Mouse (Mus musculus): ENCODE data around the gene Dstn. TPM values are rescaled to one million over a fixed set of nuclear protein-coding genes. Genes with fewer than 3 reads are reported as not detected.

The Dstn gene
- polyA plus RNA-seq, 2 experiments from 2014 or later, result 26.4 to 27.2 TPM

DNA sequence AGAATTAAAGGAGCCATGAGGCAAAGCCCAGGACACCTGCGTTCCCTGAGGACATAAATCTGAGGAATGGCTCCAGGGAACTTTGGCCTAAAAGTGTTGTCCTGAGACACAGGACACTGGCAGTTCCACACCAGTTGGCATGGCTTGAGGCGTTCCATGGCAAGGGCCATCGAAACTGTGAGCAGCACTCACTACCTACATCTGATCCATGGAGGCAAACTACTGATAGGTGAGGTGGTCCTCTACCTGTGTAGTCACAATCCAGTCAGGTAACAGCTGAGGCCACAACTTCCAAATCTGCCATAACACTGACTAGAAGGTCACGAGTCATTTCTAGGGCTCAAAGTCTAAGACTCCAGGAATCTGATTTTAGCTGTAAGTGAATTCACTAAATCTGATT is 40.6 kb downstream of the Dstn start:
- no peak for ATAC-seq

DNA sequence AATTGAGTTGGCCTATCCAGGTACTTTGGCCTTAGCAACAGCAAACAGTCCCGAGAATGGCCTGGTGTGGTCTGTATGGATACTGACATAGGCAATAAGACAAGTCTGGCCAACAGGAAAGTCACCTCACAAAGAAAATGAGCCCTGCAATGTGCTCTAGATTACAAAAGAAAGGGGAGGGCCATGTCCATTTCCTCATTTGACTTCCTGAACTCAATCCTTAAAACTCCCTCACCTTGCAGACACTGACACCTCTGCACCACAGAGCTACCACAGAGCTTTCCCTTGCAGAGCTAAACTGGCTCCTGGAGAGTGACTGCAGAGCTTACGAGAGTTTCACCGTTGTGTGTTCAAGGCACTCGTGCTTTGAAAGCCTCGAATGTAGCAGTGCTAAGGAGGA is 47.1 kb downstream of the Dstn start:
- ATAC-seq, result no peak

- ATAC-seq, result no peak
These were observed 48.2 kb downstream of the Dstn start for GRCm38 (mm10) chr2:143963318-143963717.

- ATAC-seq, result no peak
These were observed 54.1 kb downstream of the Dstn start for GRCm38 (mm10) chr2:143969260-143969659.

DNA sequence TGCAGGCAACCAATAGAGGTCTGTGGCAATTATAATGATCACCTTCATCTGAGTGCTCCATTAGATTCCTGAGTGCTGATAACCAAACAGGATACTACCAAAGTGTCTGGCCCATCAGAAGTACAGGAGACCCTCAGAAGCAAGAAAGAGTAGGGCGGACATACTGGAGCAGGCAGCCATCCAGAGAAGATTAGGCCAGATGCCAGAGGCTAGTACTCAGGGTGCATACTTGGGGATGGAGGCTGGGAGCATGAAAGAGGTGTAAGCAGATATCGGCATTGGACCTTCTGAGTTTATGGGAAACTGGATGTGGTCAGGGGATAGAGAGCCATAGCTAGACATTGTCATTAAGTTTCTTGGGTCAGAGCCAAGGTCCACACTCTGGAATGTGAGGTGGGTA is 55.7 kb downstream of the Dstn start:
- no peak for ATAC-seq

DNA sequence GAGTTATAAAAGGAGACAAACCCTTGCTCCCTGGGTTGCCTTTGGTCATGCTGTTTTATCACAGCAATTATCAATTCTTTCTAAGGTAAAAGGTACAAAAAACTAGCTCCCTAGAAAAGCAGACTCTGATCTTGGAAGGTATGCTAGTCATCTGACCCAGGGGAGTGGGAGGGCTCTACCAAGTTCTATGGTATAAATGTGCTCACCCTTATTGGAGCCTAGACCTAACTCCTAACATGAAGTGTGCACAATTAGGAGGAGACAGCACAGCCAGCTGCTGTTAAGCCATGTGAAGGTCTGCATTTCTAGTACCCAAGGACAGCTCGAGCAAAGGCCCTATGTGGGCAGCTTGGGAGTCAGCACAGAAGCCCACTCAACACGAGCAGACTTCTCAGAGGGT is 56.8 kb downstream of the Dstn start:
- ATAC-seq, result no peak

DNA sequence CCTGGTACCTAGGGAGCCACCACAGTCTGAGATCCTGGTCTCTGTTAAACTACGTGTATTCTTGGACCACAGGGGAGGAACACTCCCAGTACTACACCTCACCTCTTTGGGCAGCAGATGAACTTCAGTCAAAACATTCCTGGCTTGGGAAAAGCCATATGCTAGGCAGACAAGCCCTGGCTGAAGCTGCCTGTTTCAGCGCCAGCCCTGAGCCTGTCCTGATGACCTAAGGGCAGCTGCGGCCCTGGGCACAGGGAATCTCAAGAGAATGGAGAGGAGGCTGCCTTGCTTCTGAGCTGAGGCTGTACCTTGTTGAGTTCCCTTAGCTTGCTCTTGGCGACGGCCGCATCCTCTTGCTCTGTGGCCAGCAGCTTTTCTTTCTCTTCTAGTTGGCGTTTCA is 58.0 kb downstream of the Dstn start:
- ATAC-seq, result no peak

DNA sequence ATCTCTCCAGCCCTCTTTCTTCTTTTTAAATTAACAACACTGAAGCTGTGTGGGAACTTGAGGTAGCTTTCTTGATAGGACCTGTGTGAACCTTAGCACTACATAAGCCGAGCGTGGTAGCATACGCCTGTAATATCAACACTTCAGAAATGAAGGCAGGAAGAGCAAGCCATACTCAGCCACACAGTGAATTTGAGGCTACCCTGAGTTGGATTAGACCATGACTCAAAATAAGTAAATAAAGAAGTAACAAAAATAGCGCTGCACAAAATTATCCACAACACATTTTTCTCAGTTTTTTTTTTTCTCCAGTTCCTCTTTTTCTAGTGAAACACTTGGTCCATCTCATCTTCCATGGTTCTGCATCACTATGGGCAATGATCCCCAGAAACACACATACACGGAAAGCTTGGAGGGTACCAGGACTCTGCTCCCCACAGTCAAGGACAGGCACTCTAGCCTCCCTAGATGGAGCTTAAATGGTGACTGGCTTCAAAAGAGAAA is 60.1 kb downstream of the Dstn start:
- no peak for ATAC-seq

GRCm38 (mm10) chr2:143978444-143979147 is 63.5 kb downstream of the Dstn start:
- no peak for ATAC-seq

DNA sequence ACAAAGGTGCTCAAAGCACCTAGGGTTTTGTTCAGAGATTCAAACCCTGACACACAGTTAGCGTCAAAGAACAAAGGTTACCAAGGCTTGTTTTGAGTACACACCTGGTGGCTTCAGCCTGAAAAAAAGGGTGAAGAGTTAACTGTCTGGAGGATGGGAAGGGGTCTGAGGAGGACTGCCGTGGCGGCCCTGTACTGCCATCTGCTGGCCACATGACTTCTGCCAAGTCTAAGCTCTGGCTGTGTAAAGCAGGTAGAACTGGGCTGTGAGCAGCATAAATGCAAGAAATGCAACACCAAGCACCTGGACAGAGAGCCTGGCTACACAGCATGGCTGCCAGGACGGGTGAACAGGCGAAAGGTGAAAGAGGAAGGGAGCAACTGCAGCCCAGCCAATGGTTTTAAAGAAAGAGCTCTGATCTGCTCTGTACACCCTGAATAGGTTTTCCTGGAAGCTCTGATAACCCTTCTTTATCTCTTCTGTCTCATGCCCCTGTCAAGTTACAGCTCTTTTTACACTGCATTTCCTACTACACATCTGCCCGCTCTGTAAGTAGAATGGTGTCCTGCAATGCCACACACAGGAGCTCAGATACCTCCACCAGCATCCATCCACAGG is 65.8 kb downstream of the Dstn start:
- peak; percentile 67 for ATAC-seq

- no peak for ATAC-seq
These were observed 67.0 kb downstream of the Dstn start for GRCm38 (mm10) chr2:143982152-143982551.

GRCm38 (mm10) chr2:143982901-143983300 is 67.8 kb downstream of the Dstn start:
- ATAC-seq, result no peak

GRCm38 (mm10) chr2:143983482-143983881 is 68.4 kb downstream of the Dstn start:
- ATAC-seq, result peak; percentile 75

GRCm38 (mm10) chr2:143987485-143987884 is 72.4 kb downstream of the Dstn start:
- no peak for ATAC-seq

DNA sequence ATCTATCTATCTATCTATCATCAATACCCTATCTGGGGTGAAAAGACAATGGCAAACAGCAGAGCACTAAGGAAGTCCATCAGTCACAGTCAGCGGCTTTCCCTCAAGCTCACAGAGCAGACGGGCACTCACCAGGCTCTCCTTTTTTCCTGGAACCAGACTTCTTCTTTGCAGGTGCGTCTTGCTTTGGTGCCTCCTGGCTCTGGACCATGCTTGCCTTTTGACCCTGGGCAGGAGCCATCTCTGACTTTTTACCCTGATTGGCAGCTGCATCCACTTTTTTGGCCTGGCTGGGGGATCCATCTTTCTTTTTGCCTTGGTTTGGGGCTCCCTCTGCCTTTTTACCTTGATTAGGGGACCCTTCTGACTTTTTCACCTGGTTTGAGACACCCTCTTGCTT is 72.9 kb downstream of the Dstn start:
- ATAC-seq, result no peak

GRCm38 (mm10) chr2:143990997-143991396 is 75.9 kb downstream of the Dstn start:
- ATAC-seq, result no peak

DNA sequence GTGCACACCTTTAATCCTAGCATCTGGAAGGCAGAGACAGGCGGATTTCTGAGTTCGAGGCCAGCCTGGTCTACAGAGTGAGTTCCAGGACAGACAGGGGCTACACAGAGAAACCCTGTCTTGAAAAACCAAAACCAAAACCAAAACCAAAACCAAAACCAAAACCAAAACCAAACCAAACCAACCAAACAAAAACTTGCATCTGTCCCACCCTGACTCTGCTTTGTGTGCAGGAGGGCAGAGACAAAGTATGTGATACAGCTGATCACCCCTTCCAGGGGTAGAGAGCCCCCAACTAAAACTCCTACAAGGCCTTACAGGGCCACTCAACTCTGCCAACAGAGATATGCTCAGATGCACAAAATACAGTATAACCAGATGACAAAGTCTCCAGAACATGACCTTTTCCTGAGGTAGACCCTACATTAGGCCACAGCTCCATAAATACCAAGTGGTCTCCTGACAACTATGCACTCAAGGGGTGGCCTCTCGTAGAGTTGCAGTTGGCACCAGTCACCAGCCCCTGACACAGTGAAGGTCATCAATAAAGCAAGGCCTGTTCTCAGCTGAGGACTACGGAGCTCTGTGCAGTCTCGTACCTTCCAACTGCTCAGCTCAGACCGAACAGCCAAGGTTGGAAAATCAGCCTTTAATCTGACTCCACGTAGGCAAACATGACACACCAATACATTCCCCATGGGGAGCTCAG is 77.0 kb downstream of the Dstn start:
- ATAC-seq, result peak; percentile 83

Other genes with a start within 250 kb of the Dstn start
- gene Bfsp1, start 52.1 kb upstream of the Dstn start, polyA plus RNA-seq (2017; shearing (Covaris generic)), result not detected
- gene Rrbp1, start 95.9 kb downstream of the Dstn start, polyA plus RNA-seq (2017; shearing (Covaris generic)), result 10 to 100 TPM; 35.6 to 47.4 TPM
- gene Banf2, start 117.7 kb downstream of the Dstn start, polyA plus RNA-seq (2017; shearing (Covaris generic)), result not detected